Mouse (Mus musculus): Measurements from ENCODE around the gene Cgnl1. TPM values are rescaled to one million over a fixed set of nuclear protein-coding genes. Genes with fewer than 3 reads are reported as not detected.

Gene Cgnl1
- total RNA-seq (2014; rRNA removed) (22.4 and 25.0 TPM in 2 replicates), polyA plus RNA-seq (2012; rRNA removed) (16.3 and 17.2 TPM in 2 replicates)

DNA sequence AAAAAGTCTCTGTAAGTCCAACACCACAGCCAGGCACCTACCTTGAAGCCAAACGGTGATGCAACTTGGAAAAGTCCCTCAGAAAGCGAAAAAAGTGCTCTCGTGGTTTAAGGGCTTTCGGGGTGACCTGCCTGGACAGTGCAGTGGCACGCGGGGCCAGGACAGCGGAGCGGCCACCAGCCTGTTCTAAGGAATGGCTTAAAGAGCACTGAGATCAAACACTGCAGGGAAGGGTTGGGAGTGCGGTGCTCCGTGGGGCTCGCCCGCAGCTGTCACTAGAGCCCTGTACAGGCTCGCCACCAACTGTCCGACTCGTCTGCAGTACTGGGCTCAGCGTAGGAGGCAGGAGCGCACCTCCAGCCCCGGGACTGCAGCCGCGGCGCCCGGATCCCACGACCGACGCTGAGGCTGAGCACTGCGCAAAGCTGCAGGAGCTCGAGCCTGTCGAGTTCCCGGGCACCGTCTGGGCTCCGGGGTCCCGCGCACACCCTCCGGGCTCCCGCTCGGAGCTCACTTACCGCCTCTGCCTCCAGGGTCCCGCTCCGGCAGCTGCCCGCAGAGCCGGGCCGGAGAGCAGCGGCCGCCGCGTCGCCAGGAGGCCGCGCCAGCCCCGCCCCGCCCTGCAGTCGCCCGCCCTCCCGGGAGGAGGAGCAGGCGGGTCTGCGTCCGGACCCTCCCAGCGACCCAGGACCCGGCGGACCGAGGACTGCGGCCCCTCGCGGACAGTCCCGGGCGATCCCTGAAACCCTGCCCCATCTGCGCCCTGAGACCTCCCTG is at the start of gene Cgnl1:
Cgnl1 (minus strand) TSS at position 612 of the 777 bp plus-strand sequence.
- Histone ChIP-seq H3K79me2 (ENCODE audit: control insufficient read depth, insufficient read depth, low read length) (peaks cover 31% of the 10 kb centered on the region; the same call in 1 of the 2 replicates), H3K4me3 (ENCODE audit: insufficient read depth, low read depth, low read length) (peak within 1 kb of the TSS; percentile 74), H3K36me3 (ENCODE audit: control insufficient read depth, insufficient read depth, low read length) (no peaks in the 10 kb centered on the region), H3K27ac (replicated peaks; ENCODE audit: insufficient read depth, low read depth, low read length) (peak within 1 kb of the TSS; percentile 96), H3K27me3 (ENCODE audit: control insufficient read depth, insufficient read depth, low read length) (no peaks in the 10 kb centered on the region), H3K4me1 (ENCODE audit: control insufficient read depth, insufficient read depth, low read length) (peaks cover 12% of the 10 kb centered on the region), H3K9ac (ENCODE audit: low read depth, low read length) (peak within 1 kb of the TSS; percentile 96)
- TF ChIP-seq POLR2A (IDR thresholded peaks at IDR 0.05; ENCODE audit: extremely low read depth, insufficient read depth, low read length) (peak; percentile 91), CTCF (IDR thresholded peaks at IDR 0.05; ENCODE audit: low read depth, low read length) (peak; percentile 51)
- DNase-seq (ENCODE audit: extremely low read depth, low read depth, low spot score), result peak; percentile 99
- WGBS, result under 1% methylated on average over 51 of the region's 67 CpGs

DNA sequence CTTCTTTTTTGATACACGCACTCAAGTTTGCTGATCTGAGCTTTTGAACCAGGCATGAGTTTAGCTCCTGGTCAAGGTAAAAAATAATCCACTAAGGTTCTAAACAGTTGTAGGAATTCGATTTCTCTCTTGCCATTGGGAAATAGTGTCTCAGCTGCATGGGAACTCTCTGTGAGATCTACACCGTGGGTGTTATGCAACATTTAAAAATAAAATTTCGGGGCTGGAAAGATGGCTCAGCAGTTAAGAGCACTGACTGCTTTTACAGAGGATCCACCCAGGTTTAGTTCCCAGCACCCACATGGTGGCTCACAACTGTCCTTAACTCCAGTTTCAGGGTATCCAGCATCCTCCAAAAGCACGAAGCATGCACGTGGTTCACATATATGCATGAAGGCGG is 47.1 kb upstream of the Cgnl1 start:
- 79% methylated on average over 7 of the region's 7 CpGs for WGBS
- no peak for DNase-seq (ENCODE audit: extremely low read depth, low read depth, low spot score)
- H3K36me3 ChIP-seq (ENCODE audit: control insufficient read depth, insufficient read depth, low read length), result no peaks in the 10 kb centered on the region
- no peaks in the 10 kb centered on the region for H3K27me3 ChIP-seq (ENCODE audit: control insufficient read depth, insufficient read depth, low read length)
- H3K27ac ChIP-seq (replicated peaks; ENCODE audit: insufficient read depth, low read depth, low read length), result no peak overlapping the region
- no peak for TF ChIP-seq POLR2A (IDR thresholded peaks at IDR 0.05; ENCODE audit: extremely low read depth, insufficient read depth, low read length)
- no peak for TF ChIP-seq CTCF (IDR thresholded peaks at IDR 0.05; ENCODE audit: low read depth, low read length)
- H3K79me2 ChIP-seq (ENCODE audit: control insufficient read depth, insufficient read depth, low read length), result no peaks in the 10 kb centered on the region
- H3K4me3 ChIP-seq (ENCODE audit: insufficient read depth, low read depth, low read length), result no peak overlapping the region
- H3K4me1 ChIP-seq (ENCODE audit: control insufficient read depth, insufficient read depth, low read length), result no peaks in the 10 kb centered on the region
- H3K9ac ChIP-seq (ENCODE audit: low read depth, low read length), result no peak overlapping the region

DNA sequence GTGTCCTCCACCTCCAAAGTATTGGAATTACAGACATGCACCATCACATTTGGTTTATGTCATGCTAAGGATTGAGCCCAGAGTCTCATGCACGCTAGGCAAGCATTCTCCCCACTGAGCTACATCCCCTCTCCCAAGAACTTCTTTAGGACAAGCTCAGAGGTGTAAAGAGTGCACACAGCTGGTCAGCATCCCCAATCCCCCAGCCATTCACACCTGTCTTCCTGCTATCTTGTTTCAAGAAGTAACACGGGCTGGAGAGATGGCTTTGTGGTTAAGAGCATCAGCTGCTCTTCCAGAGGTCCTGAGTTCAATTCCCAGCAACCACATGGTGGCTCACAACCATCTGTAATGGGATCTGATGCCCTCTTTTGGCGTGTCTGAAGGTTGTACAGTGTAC is 44.7 kb upstream of the Cgnl1 start:
- WGBS, result 69% methylated on average over 3 of the region's 3 CpGs
- TF ChIP-seq POLR2A (IDR thresholded peaks at IDR 0.05; ENCODE audit: extremely low read depth, insufficient read depth, low read length), result no peak
- no peak for TF ChIP-seq CTCF (IDR thresholded peaks at IDR 0.05; ENCODE audit: low read depth, low read length)

DNA sequence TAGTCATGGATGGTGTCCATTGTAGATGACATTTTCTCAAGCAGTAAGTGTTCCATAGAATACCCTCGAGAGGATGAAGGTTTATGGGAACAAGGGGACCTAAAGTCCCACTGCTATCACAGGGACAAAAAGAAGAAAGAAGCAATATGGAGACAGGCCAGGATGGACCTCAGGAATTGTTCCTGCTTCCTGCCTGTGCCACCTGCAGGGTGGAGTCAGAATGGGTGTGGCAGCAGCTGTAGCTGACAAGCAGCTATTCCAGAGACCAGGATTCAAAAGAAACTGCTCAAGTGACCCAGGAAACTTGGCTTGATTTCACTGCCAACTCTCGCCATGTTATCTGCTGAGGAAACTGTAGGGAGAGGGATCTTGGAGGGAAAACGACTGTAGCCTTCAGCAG is 42.2 kb upstream of the Cgnl1 start:
- TF ChIP-seq CTCF (IDR thresholded peaks at IDR 0.05; ENCODE audit: low read depth, low read length) (no peak), POLR2A (IDR thresholded peaks at IDR 0.05; ENCODE audit: extremely low read depth, insufficient read depth, low read length) (no peak)
- no peaks in the 10 kb centered on the region for H3K4me1 ChIP-seq (ENCODE audit: control insufficient read depth, insufficient read depth, low read length)
- no peaks in the 10 kb centered on the region for H3K27me3 ChIP-seq (ENCODE audit: control insufficient read depth, insufficient read depth, low read length)
- no peak overlapping the region for H3K4me3 ChIP-seq (ENCODE audit: insufficient read depth, low read depth, low read length)
- H3K79me2 ChIP-seq (ENCODE audit: control insufficient read depth, insufficient read depth, low read length), result no peaks in the 10 kb centered on the region
- no peaks in the 10 kb centered on the region for H3K36me3 ChIP-seq (ENCODE audit: control insufficient read depth, insufficient read depth, low read length)
- no peak overlapping the region for H3K27ac ChIP-seq (replicated peaks; ENCODE audit: insufficient read depth, low read depth, low read length)
- no peak for DNase-seq (ENCODE audit: extremely low read depth, low read depth, low spot score)
- H3K9ac ChIP-seq (ENCODE audit: low read depth, low read length), result no peak overlapping the region
- WGBS, result 85% methylated on average over 3 of the region's 3 CpGs

More for the DNA sequence above, 44.7 kb upstream of the Cgnl1 start:
- Histone ChIP-seq H3K36me3 (ENCODE audit: control insufficient read depth, insufficient read depth, low read length) (no peaks in the 10 kb centered on the region), H3K27me3 (ENCODE audit: control insufficient read depth, insufficient read depth, low read length) (no peaks in the 10 kb centered on the region), H3K79me2 (ENCODE audit: control insufficient read depth, insufficient read depth, low read length) (no peaks in the 10 kb centered on the region), H3K4me1 (ENCODE audit: control insufficient read depth, insufficient read depth, low read length) (no peaks in the 10 kb centered on the region), H3K27ac (replicated peaks; ENCODE audit: insufficient read depth, low read depth, low read length) (no peak overlapping the region), H3K9ac (ENCODE audit: low read depth, low read length) (no peak overlapping the region), H3K4me3 (ENCODE audit: insufficient read depth, low read depth, low read length) (no peak overlapping the region)
- no peak for DNase-seq (ENCODE audit: extremely low read depth, low read depth, low spot score)

DNA sequence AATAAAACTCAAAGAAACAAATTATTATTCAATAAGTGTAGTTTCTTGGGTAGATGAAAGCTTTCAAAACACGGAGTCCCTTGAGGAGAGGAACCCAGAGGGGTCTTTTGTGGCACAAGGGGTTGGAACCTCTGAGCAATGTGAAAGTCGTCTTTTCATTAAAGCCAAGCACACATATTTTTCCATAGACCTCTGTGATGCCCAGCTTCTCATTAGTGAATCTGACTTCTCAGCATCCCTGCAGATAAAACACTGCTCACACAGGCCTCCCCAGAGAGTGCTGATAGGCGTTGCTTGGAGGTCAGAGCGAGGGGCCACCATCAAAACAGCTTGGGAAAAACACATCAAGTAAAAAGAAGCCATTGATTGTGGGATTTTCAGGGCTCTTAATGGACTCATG is 41.5 kb upstream of the Cgnl1 start:
- H3K79me2 ChIP-seq (ENCODE audit: control insufficient read depth, insufficient read depth, low read length), result no peaks in the 10 kb centered on the region
- no peaks in the 10 kb centered on the region for H3K4me1 ChIP-seq (ENCODE audit: control insufficient read depth, insufficient read depth, low read length)
- WGBS, result 89% methylated on average over 4 of the region's 4 CpGs
- H3K36me3 ChIP-seq (ENCODE audit: control insufficient read depth, insufficient read depth, low read length), result no peaks in the 10 kb centered on the region
- H3K4me3 ChIP-seq (ENCODE audit: insufficient read depth, low read depth, low read length), result no peak overlapping the region
- H3K27me3 ChIP-seq (ENCODE audit: control insufficient read depth, insufficient read depth, low read length), result no peaks in the 10 kb centered on the region
- no peak for DNase-seq (ENCODE audit: extremely low read depth, low read depth, low spot score)
- TF ChIP-seq POLR2A (IDR thresholded peaks at IDR 0.05; ENCODE audit: extremely low read depth, insufficient read depth, low read length), result no peak
- TF ChIP-seq CTCF (IDR thresholded peaks at IDR 0.05; ENCODE audit: low read depth, low read length), result no peak
- H3K27ac ChIP-seq (replicated peaks; ENCODE audit: insufficient read depth, low read depth, low read length), result no peak overlapping the region
- no peak overlapping the region for H3K9ac ChIP-seq (ENCODE audit: low read depth, low read length)

DNA sequence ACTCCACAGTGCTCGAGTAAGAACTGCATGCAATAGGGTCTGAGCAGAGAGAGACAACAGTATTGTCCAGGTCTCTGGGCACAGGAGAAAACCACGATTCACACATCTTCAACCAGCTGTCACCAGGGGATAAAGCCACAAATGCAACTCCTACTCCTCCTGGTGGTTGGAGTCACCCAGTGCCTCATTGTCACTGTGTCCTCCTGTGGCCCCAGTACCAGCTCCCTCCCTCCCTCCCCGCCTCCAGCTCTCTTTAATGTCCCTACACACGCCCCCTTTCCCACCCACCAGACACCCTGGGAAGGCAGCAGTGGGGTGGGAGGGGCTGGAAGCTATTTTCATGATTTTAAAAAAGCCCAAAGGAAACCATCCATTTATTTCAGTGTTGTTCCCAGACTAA is 41.0 kb upstream of the Cgnl1 start:
- no peak overlapping the region for H3K4me3 ChIP-seq (ENCODE audit: insufficient read depth, low read depth, low read length)
- H3K27ac ChIP-seq (replicated peaks; ENCODE audit: insufficient read depth, low read depth, low read length), result no peak overlapping the region
- H3K36me3 ChIP-seq (ENCODE audit: control insufficient read depth, insufficient read depth, low read length), result no peaks in the 10 kb centered on the region
- no peak overlapping the region for H3K9ac ChIP-seq (ENCODE audit: low read depth, low read length)
- no peaks in the 10 kb centered on the region for H3K4me1 ChIP-seq (ENCODE audit: control insufficient read depth, insufficient read depth, low read length)
- H3K79me2 ChIP-seq (ENCODE audit: control insufficient read depth, insufficient read depth, low read length), result no peaks in the 10 kb centered on the region
- no peak for DNase-seq (ENCODE audit: extremely low read depth, low read depth, low spot score)
- no peaks in the 10 kb centered on the region for H3K27me3 ChIP-seq (ENCODE audit: control insufficient read depth, insufficient read depth, low read length)
- WGBS, result 56% methylated on average over 4 of the region's 4 CpGs
- TF ChIP-seq CTCF (IDR thresholded peaks at IDR 0.05; ENCODE audit: low read depth, low read length) (no peak), POLR2A (IDR thresholded peaks at IDR 0.05; ENCODE audit: extremely low read depth, insufficient read depth, low read length) (no peak)
